Mouse (Mus musculus) erythroblast, embryonic 14.5 days (primary cell): ENCODE data around the gene H2-DMb1.

Source experiments
- GATA1 ChIP-seq: IDR thresholded peaks from 2 replicates; pipeline ENCODE4 v1.6.1; 2012; ENCODE audit warnings: low read length, inconsistent platforms, mixed read lengths
- TAL1 ChIP-seq: IDR thresholded peaks from 3 replicates; pipeline ENCODE4 v1.6.1; 2012; ENCODE audit warnings: low read length, inconsistent platforms, mixed read lengths

GRCm38 (mm10) chr17:34152923-34153322 is at the start of gene H2-DMb1:
- TF ChIP-seq GATA1 (no peak), TAL1 (no peak)
